Mouse (Mus musculus): ENCODE results near the gene Itpr2. TPM values are rescaled to one million over a fixed set of nuclear protein-coding genes. Genes with fewer than 3 reads are reported as not detected.

Itpr2 gene
- polyA plus RNA-seq, 1 experiment = 10.5 TPM

DNA sequence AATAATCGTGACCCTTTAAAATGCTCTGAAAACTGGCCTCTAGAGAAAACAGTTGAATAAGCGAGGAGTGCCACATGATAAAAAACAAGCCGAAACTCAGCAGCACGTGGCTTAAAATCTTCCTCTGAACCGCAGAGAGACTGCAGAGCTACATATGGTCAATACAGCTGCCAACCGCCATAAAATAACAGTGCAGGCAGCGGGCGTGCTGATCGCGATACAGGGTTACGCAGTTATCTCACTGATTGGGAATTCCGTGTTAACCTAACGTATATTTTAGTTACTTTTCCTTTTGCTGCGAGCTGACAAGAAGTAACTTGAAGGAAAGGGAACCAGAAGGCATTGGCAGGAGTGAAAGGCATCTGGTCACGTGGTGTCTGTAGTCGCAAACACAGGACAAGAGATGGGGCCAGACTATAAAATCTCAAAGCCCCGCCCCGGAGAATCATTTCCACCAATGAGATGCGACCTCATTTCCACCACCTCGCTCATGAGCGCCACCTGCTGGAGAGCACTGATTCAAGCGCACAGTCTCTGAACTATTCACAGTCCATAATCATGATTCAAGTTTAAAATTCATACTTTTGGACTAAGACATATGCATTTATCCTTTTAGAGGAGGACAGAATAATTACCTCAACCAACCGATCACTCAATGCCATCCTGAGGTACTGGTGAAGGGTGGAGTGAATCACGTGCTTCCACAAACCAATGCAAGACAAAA is 220.7 kb downstream of the Itpr2 start:
- Histone ChIP-seq H3K4me3 (ENCODE audit: low read depth, low read length) (no peak overlapping the region), H3K27me3 (ENCODE audit: control insufficient read depth, insufficient read depth, low read length) (no peaks in the 10 kb centered on the region), H3K4me1 (ENCODE audit: control insufficient read depth, insufficient read depth, insufficient read length, low read length) (peaks cover 2% of the 10 kb centered on the region; the same call in 1 of the 2 replicates), H3K36me3 (ENCODE audit: control insufficient read depth, insufficient read depth, low read length) (no peaks in the 10 kb centered on the region), H3K27ac (ENCODE audit: insufficient read depth, low read depth, low read length) (no peak overlapping the region)
- TF ChIP-seq CTCF (IDR thresholded peaks at IDR 0.05; ENCODE audit: extremely low read depth, insufficient read length, insufficient replicate concordance, low read depth, low read length) (peak; percentile 53; the same call in 1 of the 2 replicates), POLR2A (IDR thresholded peaks at IDR 0.05; ENCODE audit: low read depth, low read length) (no peak)
- 92% methylated on average over 24 of the region's 24 CpGs for WGBS

DNA sequence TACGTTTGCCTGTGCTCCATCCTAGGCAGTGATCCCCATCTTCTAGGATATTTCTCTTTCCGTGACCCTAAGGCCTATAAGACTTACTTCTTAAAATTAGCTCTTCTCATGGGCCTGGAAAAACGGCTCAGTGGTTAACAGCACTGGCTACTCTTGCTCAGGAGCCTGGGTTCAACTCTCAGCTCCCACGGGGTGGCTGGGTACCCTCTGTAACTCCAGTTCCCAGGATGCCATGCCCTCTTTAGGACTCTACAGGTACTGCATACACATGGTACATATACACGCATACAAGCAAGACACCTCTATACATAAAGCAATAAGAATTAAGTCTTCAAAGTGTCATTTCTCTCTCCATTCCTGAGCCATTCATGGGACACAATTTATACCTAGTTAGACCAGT is 228.8 kb downstream of the Itpr2 start:
- Histone ChIP-seq H3K36me3 (ENCODE audit: control insufficient read depth, insufficient read depth, low read length) (no peaks in the 10 kb centered on the region), H3K4me1 (ENCODE audit: control insufficient read depth, insufficient read depth, insufficient read length, low read length) (no peaks in the 10 kb centered on the region), H3K27me3 (ENCODE audit: control insufficient read depth, insufficient read depth, low read length) (no peaks in the 10 kb centered on the region), H3K27ac (ENCODE audit: insufficient read depth, low read depth, low read length) (no peak overlapping the region), H3K4me3 (ENCODE audit: low read depth, low read length) (no peak overlapping the region)
- TF ChIP-seq CTCF (IDR thresholded peaks at IDR 0.05; ENCODE audit: extremely low read depth, insufficient read length, insufficient replicate concordance, low read depth, low read length) = no peak
- no peak for TF ChIP-seq POLR2A (IDR thresholded peaks at IDR 0.05; ENCODE audit: low read depth, low read length)
- 91% methylated on average over 5 of the region's 5 CpGs for WGBS

DNA sequence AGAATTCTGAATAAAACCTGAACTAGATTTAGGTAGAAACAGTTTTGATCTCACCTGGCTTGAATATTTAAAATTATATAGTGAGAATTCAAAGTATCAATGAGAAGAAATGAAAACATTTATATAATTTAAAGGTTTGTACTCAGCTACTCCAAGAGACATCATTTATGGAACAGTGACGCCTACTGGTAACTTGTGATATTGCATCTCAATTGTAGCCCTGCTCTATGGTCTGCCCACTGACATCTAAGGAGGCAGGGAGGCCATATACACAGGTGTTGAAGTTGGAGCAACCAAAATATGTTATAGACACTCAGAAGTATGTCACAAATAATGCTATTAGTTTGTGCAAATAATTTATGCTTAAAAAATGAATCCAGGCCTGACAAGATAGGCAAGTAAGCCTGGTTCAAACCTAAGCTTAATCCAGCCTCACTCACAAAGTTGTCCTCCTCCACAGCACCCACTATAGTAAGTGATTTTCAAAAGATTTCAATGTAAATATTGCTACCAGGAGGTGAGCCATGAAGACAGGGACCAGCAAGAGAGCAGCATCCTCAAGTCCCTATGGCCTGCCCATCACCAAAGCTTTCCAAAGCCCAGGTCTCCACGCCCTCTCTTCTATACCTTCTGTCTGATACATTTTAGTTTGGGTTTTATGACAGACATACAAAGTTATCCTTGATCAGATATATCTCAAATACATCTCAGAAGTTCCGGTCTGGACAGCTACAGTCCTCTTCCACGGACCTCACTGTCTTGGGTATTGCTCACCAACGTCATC is 229.6 kb downstream of the Itpr2 start:
- WGBS = 76% methylated on average over 5 of the region's 5 CpGs
- TF ChIP-seq POLR2A (IDR thresholded peaks at IDR 0.05; ENCODE audit: low read depth, low read length) (no peak), CTCF (IDR thresholded peaks at IDR 0.05; ENCODE audit: extremely low read depth, insufficient read length, insufficient replicate concordance, low read depth, low read length) (no peak)
- H3K4me3 ChIP-seq (ENCODE audit: low read depth, low read length) = no peak overlapping the region

DNA sequence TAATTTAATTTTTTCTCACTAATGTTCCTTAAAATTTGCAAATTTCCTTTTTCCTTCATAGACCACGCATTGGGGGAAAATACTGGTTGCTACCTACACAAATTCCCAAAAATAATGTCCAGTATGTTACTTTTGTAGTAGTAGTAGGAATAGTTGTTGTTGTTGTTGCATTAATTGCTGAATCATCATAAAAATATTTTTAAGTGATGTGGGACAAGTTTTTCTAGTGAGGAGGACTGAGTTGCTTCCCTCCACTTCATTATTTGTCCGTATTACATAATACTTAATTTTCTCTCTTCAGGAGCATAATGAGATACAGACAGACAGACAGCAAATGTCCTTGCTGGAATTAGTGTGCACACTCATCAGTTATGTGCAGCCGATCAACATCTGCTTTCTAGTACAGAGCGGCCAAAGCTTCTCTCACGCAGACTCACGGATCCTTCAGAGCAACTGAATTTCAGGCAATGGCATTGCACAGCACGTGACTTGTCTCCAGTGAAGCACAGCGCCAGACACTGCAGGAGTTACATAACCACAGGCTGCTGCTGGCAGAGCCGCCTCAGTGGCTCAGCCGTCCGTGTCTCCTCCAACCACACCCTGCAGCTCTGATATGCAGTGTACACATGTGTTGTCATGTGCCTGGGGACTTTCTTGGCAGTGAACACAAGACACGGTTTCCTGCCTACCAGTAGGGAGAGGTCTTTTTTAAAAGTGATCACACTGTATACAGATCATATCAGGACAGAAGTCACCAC is 231.1 kb downstream of the Itpr2 start:
- TF ChIP-seq CTCF (IDR thresholded peaks at IDR 0.05; ENCODE audit: extremely low read depth, insufficient read length, insufficient replicate concordance, low read depth, low read length) = no peak
- TF ChIP-seq POLR2A (IDR thresholded peaks at IDR 0.05; ENCODE audit: low read depth, low read length) = no peak
- H3K4me1 ChIP-seq (ENCODE audit: control insufficient read depth, insufficient read depth, insufficient read length, low read length) = no peaks in the 10 kb centered on the region
- H3K36me3 ChIP-seq (ENCODE audit: control insufficient read depth, insufficient read depth, low read length) = no peaks in the 10 kb centered on the region
- H3K4me3 ChIP-seq (ENCODE audit: low read depth, low read length) = no peak overlapping the region
- no peaks in the 10 kb centered on the region for H3K27me3 ChIP-seq (ENCODE audit: control insufficient read depth, insufficient read depth, low read length)
- no peak overlapping the region; the same call in 1 of the 2 replicates for H3K27ac ChIP-seq (ENCODE audit: insufficient read depth, low read depth, low read length)
- WGBS = 29% methylated on average over 12 of the region's 12 CpGs

More for the DNA sequence above, 229.6 kb downstream of the Itpr2 start:
- H3K27me3 ChIP-seq (ENCODE audit: control insufficient read depth, insufficient read depth, low read length) = no peaks in the 10 kb centered on the region
- H3K36me3 ChIP-seq (ENCODE audit: control insufficient read depth, insufficient read depth, low read length) = no peaks in the 10 kb centered on the region
- H3K27ac ChIP-seq (ENCODE audit: insufficient read depth, low read depth, low read length) = no peak overlapping the region
- H3K4me1 ChIP-seq (ENCODE audit: control insufficient read depth, insufficient read depth, insufficient read length, low read length) = no peaks in the 10 kb centered on the region

DNA sequence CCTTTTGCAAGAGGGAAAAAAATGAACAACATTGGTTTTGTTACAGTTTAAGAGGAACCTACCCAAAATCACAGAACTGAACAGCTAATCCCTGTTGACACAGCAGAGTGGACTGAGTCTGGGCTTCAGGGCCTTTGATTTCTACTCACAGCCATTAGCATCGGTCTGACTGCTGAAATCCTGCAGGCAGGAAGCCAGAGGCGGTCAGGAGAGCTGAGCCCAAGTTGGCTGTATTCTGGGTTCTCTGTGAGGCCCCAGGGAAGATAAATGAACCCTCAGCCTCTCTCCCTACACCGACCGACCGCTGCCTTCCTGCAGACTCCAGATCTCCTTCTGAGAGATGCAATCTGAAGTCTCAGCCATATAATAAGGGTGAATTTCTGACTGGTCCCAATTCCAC is 231.9 kb downstream of the Itpr2 start:
- peak overlapping the region; percentile 5; the same call in 1 of the 2 replicates for H3K27ac ChIP-seq (ENCODE audit: insufficient read depth, low read depth, low read length)
- no peaks in the 10 kb centered on the region for H3K36me3 ChIP-seq (ENCODE audit: control insufficient read depth, insufficient read depth, low read length)
- no peaks in the 10 kb centered on the region for H3K27me3 ChIP-seq (ENCODE audit: control insufficient read depth, insufficient read depth, low read length)
- 75% methylated on average over 5 of the region's 5 CpGs for whole genome bisulfite sequencing
- no peak overlapping the region for H3K4me3 ChIP-seq (ENCODE audit: low read depth, low read length)
- no peaks in the 10 kb centered on the region for H3K4me1 ChIP-seq (ENCODE audit: control insufficient read depth, insufficient read depth, insufficient read length, low read length)
- TF ChIP-seq POLR2A (IDR thresholded peaks at IDR 0.05; ENCODE audit: low read depth, low read length) (no peak), CTCF (IDR thresholded peaks at IDR 0.05; ENCODE audit: extremely low read depth, insufficient read length, insufficient replicate concordance, low read depth, low read length) (no peak)

DNA sequence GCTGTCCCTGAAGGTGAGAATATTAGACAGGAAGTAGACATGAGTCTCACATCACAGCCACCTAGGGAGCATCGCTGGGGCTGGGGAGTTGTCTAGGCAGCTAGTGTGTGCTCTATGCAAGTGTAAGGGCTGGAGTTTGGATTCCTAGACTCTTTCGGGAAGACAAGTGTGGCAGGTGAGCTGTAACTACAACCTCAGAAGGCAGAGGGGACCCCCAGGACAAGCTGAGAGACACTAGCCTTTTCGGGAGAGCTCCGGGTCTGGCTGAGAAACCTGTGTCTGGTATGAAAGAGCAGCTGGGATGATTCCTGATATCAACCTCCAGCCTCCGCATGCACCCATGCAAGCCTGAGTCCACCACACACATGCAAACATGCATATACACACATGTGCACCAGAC is 232.7 kb downstream of the Itpr2 start:
- Histone ChIP-seq H3K4me1 (ENCODE audit: control insufficient read depth, insufficient read depth, insufficient read length, low read length) (no peaks in the 10 kb centered on the region), H3K36me3 (ENCODE audit: control insufficient read depth, insufficient read depth, low read length) (no peaks in the 10 kb centered on the region), H3K4me3 (ENCODE audit: low read depth, low read length) (no peak overlapping the region), H3K27me3 (ENCODE audit: control insufficient read depth, insufficient read depth, low read length) (no peaks in the 10 kb centered on the region), H3K27ac (ENCODE audit: insufficient read depth, low read depth, low read length) (no peak overlapping the region)
- WGBS = 95% methylated on average over 5 of the region's 5 CpGs
- no peak for TF ChIP-seq CTCF (IDR thresholded peaks at IDR 0.05; ENCODE audit: extremely low read depth, insufficient read length, insufficient replicate concordance, low read depth, low read length)
- TF ChIP-seq POLR2A (IDR thresholded peaks at IDR 0.05; ENCODE audit: low read depth, low read length) = no peak
